Mouse (Mus musculus): ENCODE results near the gene 9530068E07Rik.

GRCm38 (mm10) chr11:52366358-52366757 is 29.9 kb upstream of the 9530068E07Rik start:
- TF ChIP-seq RAD21 (IDR thresholded peaks at IDR 0.05; ENCODE audit: low read depth, low read length), result no peak
- TF ChIP-seq TBP (IDR thresholded peaks at IDR 0.05; ENCODE audit: low read depth, low read length), result no peak
- no peak for TF ChIP-seq EP300 (IDR thresholded peaks at IDR 0.05; ENCODE audit: low read depth in 1 of 2, low read length in 2 of 2)
- no peak for TF ChIP-seq BHLHE40 (IDR thresholded peaks at IDR 0.05; ENCODE audit: borderline replicate concordance, low read depth, low read length)
- TF ChIP-seq MAX (IDR thresholded peaks at IDR 0.05; ENCODE audit: low read length), result no peak
- TF ChIP-seq NELFE (IDR thresholded peaks at IDR 0.05; ENCODE audit: low read depth, low read length), result no peak
- TF ChIP-seq CTCF (IDR thresholded peaks at IDR 0.05 in 2 of 3, conservative IDR thresholded peaks at IDR 0.05 in 1 of 3; ENCODE audit: control insufficient read depth in 1 of 3, insufficient read depth in 1 of 3, low read depth in 2 of 3, low read length in 3 of 3, poor library complexity in 1 of 3, severe bottlenecking in 1 of 3), result no peak
- TF ChIP-seq USF1 (IDR thresholded peaks at IDR 0.05; ENCODE audit: low read depth, low read length), result no peak
- no peak for TF ChIP-seq ZC3H11A (IDR thresholded peaks at IDR 0.05; ENCODE audit: low read depth, low read length)
- TF ChIP-seq MYC (IDR thresholded peaks at IDR 0.05; ENCODE audit: low read depth, low read length), result no peak
- no peak for TF ChIP-seq GATA1 (IDR thresholded peaks at IDR 0.05; ENCODE audit: low read depth, low read length)
- no peak for TF ChIP-seq HCFC1 (IDR thresholded peaks at IDR 0.05; ENCODE audit: low read depth, low read length)
- no peak for TF ChIP-seq POLR2A (IDR thresholded peaks at IDR 0.05; ENCODE audit: control insufficient read depth in 1 of 2, insufficient read depth in 1 of 2, low read depth in 1 of 2, low read length in 2 of 2, poor library complexity in 1 of 2)
- TF ChIP-seq MYB (IDR thresholded peaks at IDR 0.05; ENCODE audit: low read depth, low read length), result no peak

All from MEL (cell line).